Comparison of ENCODE assay signal across 28 mouse cellular contexts in genomic region chr4:108635101-108635500, GRCm38 (mm10). TPM values are rescaled to one million over a fixed set of nuclear protein-coding genes. Genes with fewer than 3 reads are reported as not detected.
DNase-seq lines count a peak whose midpoint lies in the region; ATAC-seq and TF ChIP-seq lines count a peak whose summit lies in the region.
"Had no signal": no experiment of that assay in that cellular context is flagged by ENCODE, and none has a peak within 500 bp of the region (broad histone marks: within the 10 kb centered on the region; RNA-seq: fewer than 3 reads in every experiment).

No protein-coding gene starts in this region.

- no peak overlapping the region for H3K4me3 ChIP-seq in hindbrain, postnatal 0 days (ENCODE audit: low read length)
- no peak overlapping the region for H3K4me3 ChIP-seq in hindbrain, embryonic 16.5 days (ENCODE audit: low read length)
- no peak overlapping the region for H3K4me3 ChIP-seq in embryonic facial prominence, embryonic 10.5 days
- H3K4me3 ChIP-seq: embryonic facial prominence, embryonic 12.5 days; limb, embryonic 12.5 days; liver, embryonic 15.5 days; myocyte; neural tube, embryonic 12.5 days had no signal

- H3K4me1 ChIP-seq in hindbrain, postnatal 0 days (ENCODE audit: insufficient read depth, low read length), result no peaks in the 10 kb centered on the region
- no peaks in the 10 kb centered on the region for H3K4me1 ChIP-seq in hindbrain, embryonic 16.5 days (ENCODE audit: control insufficient read depth, insufficient read depth, low read depth, low read length)
- 0 out of 2 replicates have a peak, but pooled peaks cover 6% of the 10 kb centered on the region for H3K4me1 ChIP-seq in embryonic facial prominence, embryonic 10.5 days
- H3K4me1 ChIP-seq: embryonic facial prominence, embryonic 12.5 days; limb, embryonic 12.5 days; neural tube, embryonic 12.5 days had no signal

- H3K27ac ChIP-seq in hindbrain, postnatal 0 days, result peak overlapping the region; percentile 36; the same call in 1 of the 2 replicates
- no peak overlapping the region for H3K27ac ChIP-seq in hindbrain, embryonic 16.5 days (ENCODE audit: low read depth, low read length)
- peak overlapping the region; percentile 44 for H3K27ac ChIP-seq in embryonic facial prominence, embryonic 10.5 days (replicated peaks)
- H3K27ac ChIP-seq: embryonic facial prominence, embryonic 12.5 days; liver, embryonic 15.5 days; neural tube, embryonic 12.5 days had no signal

- no peak overlapping the region for H3K9ac ChIP-seq in hindbrain, postnatal 0 days (replicated peaks; ENCODE audit: low read length)
- H3K9ac ChIP-seq in hindbrain, embryonic 16.5 days (ENCODE audit: low read depth, low read length), result no peak overlapping the region
- H3K9ac ChIP-seq: embryonic facial prominence, embryonic 12.5 days; limb, embryonic 12.5 days; liver, embryonic 15.5 days; lung, embryonic 14.5 days; neural tube, embryonic 12.5 days had no signal

- H3K27me3 ChIP-seq in hindbrain, postnatal 0 days (ENCODE audit: insufficient read depth, low read length), result no peaks in the 10 kb centered on the region
- no peaks in the 10 kb centered on the region for H3K27me3 ChIP-seq in hindbrain, embryonic 16.5 days (replicated peaks; ENCODE audit: control insufficient read depth, insufficient read depth, low read length)
- H3K27me3 ChIP-seq in embryonic facial prominence, embryonic 10.5 days (replicated peaks; ENCODE audit: low read depth, poor library complexity, severe bottlenecking), result no peaks in the 10 kb centered on the region
- H3K27me3 ChIP-seq: CH12.LX; embryonic facial prominence, embryonic 12.5 days; limb, embryonic 12.5 days; liver, embryonic 15.5 days; neural tube, embryonic 12.5 days had no signal

- H3K36me3 ChIP-seq in hindbrain, postnatal 0 days (ENCODE audit: insufficient read depth, low read length), result peaks cover 36% of the 10 kb centered on the region
- peaks cover 29% of the 10 kb centered on the region for H3K36me3 ChIP-seq in hindbrain, embryonic 16.5 days (ENCODE audit: control insufficient read depth, insufficient read depth, low read length)
- peaks cover 96% of the 10 kb centered on the region for H3K36me3 ChIP-seq in embryonic facial prominence, embryonic 10.5 days (replicated peaks)

- DNase-seq in embryo, embryonic 10 days (ENCODE audit: low spot score), result peak; percentile 16
- no peak for DNase-seq in embryo, embryonic 9.5 days (ENCODE audit: extremely low spot score)
- no peak for DNase-seq in hindbrain, postnatal 0 days (ENCODE audit: low spot score)
- peak; percentile 11 for DNase-seq in Muller cell, postnatal 12 days (ENCODE audit: inconsistent ontology term)
- no peak for DNase-seq in embryonic facial prominence, embryonic 10.5 days (ENCODE audit: low spot score)
- no peak for DNase-seq in adrenal gland, postnatal 25 days
- DNase-seq: adrenal gland, postnatal 14 days; cerebellum, adult 11-12 months; cerebellum, adult 9-11 months; gastrocnemius, postnatal 10 days; heart, postnatal 4 days; kidney, adult 9 months; kidney, postnatal 10 days; layer of hippocampus, postnatal 36 days; lung, embryonic 14.5 days; lung, postnatal 14 days had no signal

- ATAC-seq in hindbrain, postnatal 0 days, result 0 out of 2 replicates have a peak, but pooled peaks have one; percentile 12
- ATAC-seq in hindbrain, embryonic 16.5 days, result no peak
- ATAC-seq in erythroblast, adult 5-6 weeks (replicated peaks; ENCODE audit: low FRiP score, poor library complexity, severe bottlenecking), result no peak
- ATAC-seq: intestine, postnatal 0 days had no signal

- TF ChIP-seq CTCF in hindbrain, postnatal 0 days (IDR thresholded peaks at IDR 0.05; ENCODE audit: low read depth), result no peak

- no peak overlapping the region for H3K4me2 ChIP-seq in hindbrain, postnatal 0 days (ENCODE audit: low read depth, low read length)
- no peak overlapping the region for H3K4me2 ChIP-seq in hindbrain, embryonic 16.5 days (ENCODE audit: low read length)
- H3K4me2 ChIP-seq: embryonic facial prominence, embryonic 12.5 days; heart, embryonic 11.5 days; limb, embryonic 12.5 days; liver, embryonic 15.5 days; lung, embryonic 14.5 days; midbrain, embryonic 11.5 days; neural tube, embryonic 12.5 days had no signal

- H3K9me3 ChIP-seq in hindbrain, postnatal 0 days (ENCODE audit: low read length), result no peaks in the 10 kb centered on the region
- no peaks in the 10 kb centered on the region for H3K9me3 ChIP-seq in hindbrain, embryonic 16.5 days (ENCODE audit: control insufficient read depth, low read length)
- no peaks in the 10 kb centered on the region for H3K9me3 ChIP-seq in embryonic facial prominence, embryonic 10.5 days
- H3K9me3 ChIP-seq: embryonic facial prominence, embryonic 12.5 days; limb, embryonic 12.5 days; liver, embryonic 15.5 days; neural tube, embryonic 12.5 days had no signal

RNA-seq across cellular contexts. Expression of gene Cc2d1b, which starts 15.4 kb away (rescaled TPM):
- 39.4 and 40.8 TPM in 2 replicates for total RNA-seq in hindbrain, postnatal 0 days (2014; rRNA removed)
- polyA plus RNA-seq in hindbrain, postnatal 0 days (2015; fragmentation: Nextera tagmentation; extraction: Ambion mirVana), result 18.7 and 19.9 TPM in 2 replicates
- 16.7 and 19.7 TPM in 2 replicates for polyA plus RNA-seq in hindbrain, embryonic 16.5 days (2015; fragmentation: Nextera tagmentation; extraction: Ambion mirVana)
- polyA plus RNA-seq in embryonic facial prominence, embryonic 10.5 days (2016; fragmentation: Nextera tagmentation; extraction: Ambion mirVana), result 31.4 and 34.7 TPM in 2 replicates
- total RNA-seq in adrenal gland, postnatal 25 days (2021), result 55.9 and 66.4 TPM in 2 replicates
- 2.7 and 13.0 TPM in 2 replicates for total RNA-seq in erythroblast, adult 5-6 weeks (2015; ENCODE audit: low replicate concordance)
- 8.3 and 8.8 TPM in 2 replicates for total RNA-seq in erythroblast, adult 5-6 weeks (2017; ENCODE audit: low replicate concordance)

RNA-seq across cellular contexts. Expression of gene Orc1, which starts 55.9 kb away (rescaled TPM):
- 0.65 and 2.7 TPM in 2 replicates for total RNA-seq in hindbrain, postnatal 0 days (2014; rRNA removed)
- 1.3 and 1.8 TPM in 2 replicates for polyA plus RNA-seq in hindbrain, postnatal 0 days (2015; fragmentation: Nextera tagmentation; extraction: Ambion mirVana)
- 1.5 and 2.2 TPM in 2 replicates for polyA plus RNA-seq in hindbrain, embryonic 16.5 days (2015; fragmentation: Nextera tagmentation; extraction: Ambion mirVana)
- 25.0 and 25.8 TPM in 2 replicates for polyA plus RNA-seq in embryonic facial prominence, embryonic 10.5 days (2016; fragmentation: Nextera tagmentation; extraction: Ambion mirVana)
- total RNA-seq in adrenal gland, postnatal 25 days (2021), result 0.94 and 1.1 TPM in 2 replicates
- 9.8 and 11.3 TPM in 2 replicates for total RNA-seq in erythroblast, adult 5-6 weeks (2015; ENCODE audit: low replicate concordance)
- total RNA-seq in erythroblast, adult 5-6 weeks (2017; ENCODE audit: low replicate concordance), result 16.6 and 22.4 TPM in 2 replicates
- polyA plus RNA-seq: liver, adult 2 months had no signal

RNA-seq across cellular contexts. Expression of gene Prpf38a, which starts 56.0 kb away (rescaled TPM):
- total RNA-seq in hindbrain, postnatal 0 days (2014; rRNA removed), result 14.8 and 19.9 TPM in 2 replicates
- 59.6 and 65.6 TPM in 2 replicates for polyA plus RNA-seq in hindbrain, postnatal 0 days (2015; fragmentation: Nextera tagmentation; extraction: Ambion mirVana)
- 70.4 and 75.2 TPM in 2 replicates for polyA plus RNA-seq in hindbrain, embryonic 16.5 days (2015; fragmentation: Nextera tagmentation; extraction: Ambion mirVana)
- 117 and 122 TPM in 2 replicates for polyA plus RNA-seq in embryonic facial prominence, embryonic 10.5 days (2016; fragmentation: Nextera tagmentation; extraction: Ambion mirVana)
- total RNA-seq in adrenal gland, postnatal 25 days (2021), result 27.6 and 30.2 TPM in 2 replicates
- 12.9 and 19.2 TPM in 2 replicates for total RNA-seq in erythroblast, adult 5-6 weeks (2015; ENCODE audit: low replicate concordance)
- total RNA-seq in erythroblast, adult 5-6 weeks (2017; ENCODE audit: low replicate concordance), result 37.7 and 46.8 TPM in 2 replicates

Comparison
In these comparisons a context has a peak if more than half of its experiments do, and no peak if none do; other contexts are left out.
1. DNase-seq: peak in embryo, embryonic 10 days (single experiment) and Muller cell, postnatal 12 days (single experiment); none in embryo, embryonic 9.5 days (single experiment), hindbrain, postnatal 0 days (single experiment), embryonic facial prominence, embryonic 10.5 days (single experiment) and adrenal gland, postnatal 25 days (single experiment).